Mouse (Mus musculus): Measurements from ENCODE around the gene Oprl1. TPM values are rescaled to one million over a fixed set of nuclear protein-coding genes. Genes with fewer than 3 reads are reported as not detected.
A peak's percentile ranks its signal among the peaks of the same experiment; 100 is the strongest.

Gene Oprl1
- total RNA-seq (2012; rRNA removed) (0.08 and 0.25 TPM in 2 replicates), total RNA-seq (2014; rRNA removed) (not detected in 2 replicates), polyA plus RNA-seq (2012; ENCODE audit: insufficient read length, low read depth) (0.14 TPM in 1 of 2 replicates, not detected in the other)

DNA sequence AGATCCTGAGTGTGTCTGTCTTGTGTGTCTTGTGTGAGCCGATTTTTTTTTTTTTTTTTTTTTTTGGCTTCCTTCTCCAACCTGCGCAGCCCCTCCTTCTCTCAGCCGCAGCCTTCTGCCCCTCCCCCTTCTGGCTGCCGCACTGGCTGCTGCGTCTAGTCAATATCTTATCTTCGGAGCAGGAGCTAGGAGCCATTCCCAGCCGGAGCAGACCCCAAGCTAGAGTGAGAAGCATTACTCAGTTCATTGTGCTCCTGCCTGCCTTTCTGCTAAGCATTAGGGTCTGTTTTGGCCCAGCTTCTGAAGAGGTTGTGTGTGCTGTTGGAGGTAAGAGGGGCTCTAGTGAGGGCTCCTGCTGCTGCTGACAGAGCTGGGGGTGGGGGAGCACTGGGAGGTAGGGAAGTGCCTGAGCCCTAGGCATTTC is at the start of gene Oprl1:
Gene Oprl1 (plus strand): TSS at position 114 of the 424 bp plus-strand sequence.
- no peak for DNase-seq (ENCODE audit: extremely low read depth)
- no peak for TF ChIP-seq IRF4 (IDR thresholded peaks at IDR 0.05; ENCODE audit: low read depth, low read length)
- no peak for TF ChIP-seq ZC3H11A (IDR thresholded peaks at IDR 0.05; ENCODE audit: low read depth, low read length)
- no peak for TF ChIP-seq E2F4 (IDR thresholded peaks at IDR 0.05; ENCODE audit: insufficient replicate concordance, low read depth, low read length)
- peak; percentile 89 for TF ChIP-seq ZNF384 (IDR thresholded peaks at IDR 0.05; ENCODE audit: low read depth, low read length)
- no peak for TF ChIP-seq TCF12 (IDR thresholded peaks at IDR 0.05; ENCODE audit: low read depth, low read length)
- no peak for TF ChIP-seq ZKSCAN1 (IDR thresholded peaks at IDR 0.05; ENCODE audit: borderline replicate concordance, low read depth, low read length)
- no peak for TF ChIP-seq PAX5 (IDR thresholded peaks at IDR 0.05; ENCODE audit: low read length)
- no peak for TF ChIP-seq MEF2A (IDR thresholded peaks at IDR 0.05; ENCODE audit: borderline replicate concordance, low read depth, low read length)
- Histone ChIP-seq H3K79me2 (replicated peaks; ENCODE audit: control insufficient read depth, extremely low read depth, insufficient read depth, poor library complexity, severe bottlenecking) (no peaks in the 10 kb centered on the region), H3K36me3 (replicated peaks in 1 of 2; ENCODE audit: control insufficient read depth in 1 of 2, insufficient read depth in 1 of 2, low read length in 1 of 2) (no peaks in the 10 kb centered on the region), H3K9me3 (replicated peaks; ENCODE audit: low read length) (no peaks in the 10 kb centered on the region), H3K4me3 (replicated peaks in 1 of 3; ENCODE audit: low read depth in 2 of 3, low read length in 2 of 3, poor library complexity in 1 of 3) (no peak within 1 kb of the TSS), H3K27me3 (replicated peaks) (peaks cover 52% of the 10 kb centered on the region), H3K27ac (ENCODE audit: insufficient read depth, low read depth) (no peak within 1 kb of the TSS), H3K4me1 (ENCODE audit: control insufficient read depth in 1 of 2, insufficient read depth in 2 of 2) (peaks cover 0 to 13% of the 10 kb centered on the region in 2 experiments; a peak in 2 of 4 replicates), H3K9ac (ENCODE audit: insufficient read depth, low read depth) (no peak within 1 kb of the TSS), H3K4me2 (ENCODE audit: insufficient read depth, low read depth, poor library complexity, severe bottlenecking) (peak within 1 kb of the TSS; percentile 44)
- dilution Hi-C loops (cut with MboI; ENCODE audit: extremely low pct_ligation_motif_present, extremely low pct_unique_long_range_greater_than_20kb, low sequenced_read_pairs) (no loop called here), in situ Hi-C loops (cut with MboI; ENCODE audit: low pct_ligation_motif_present, low pct_unique_long_range_greater_than_20kb, low sequenced_read_pairs) (no loop called here)

DNA sequence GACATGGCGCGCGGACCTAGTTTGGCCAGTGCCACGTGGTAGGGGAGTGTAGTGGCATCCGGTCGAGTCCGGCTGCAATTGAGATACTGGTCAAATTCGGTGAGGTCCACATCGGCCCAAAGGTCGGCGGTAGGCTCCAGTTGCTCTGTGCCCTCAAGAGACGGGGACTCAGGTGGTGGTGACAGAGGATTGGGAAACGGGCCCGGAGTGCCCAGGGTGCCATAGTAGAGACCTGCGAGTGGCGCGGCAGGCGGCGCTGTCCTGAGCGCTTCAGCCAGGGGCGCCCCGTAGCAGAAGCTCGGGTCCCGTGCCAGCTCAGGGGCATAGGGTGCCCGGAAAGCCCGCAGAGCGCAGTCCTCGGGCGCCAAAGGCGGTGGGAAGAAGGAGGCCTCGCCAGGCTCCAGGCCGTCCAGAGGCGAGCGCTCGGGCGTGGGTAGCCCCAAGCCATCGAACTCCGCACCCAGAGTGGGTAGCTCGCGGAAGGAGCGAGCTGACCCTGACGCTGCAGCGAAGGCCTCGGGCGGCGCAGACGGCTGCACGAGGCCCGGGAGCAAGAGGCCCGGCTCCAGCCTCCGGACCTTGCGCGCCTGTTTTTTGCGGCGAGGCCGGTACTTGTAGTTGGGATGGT is 44.4 kb upstream of the Oprl1 start:
- DNase-seq (ENCODE audit: extremely low read depth), result no peak
- Histone ChIP-seq H3K9me3 (replicated peaks; ENCODE audit: low read length) (peaks cover 7% of the 10 kb centered on the region), H3K9ac (ENCODE audit: insufficient read depth, low read depth) (no peak overlapping the region), H3K4me3 (replicated peaks in 1 of 3; ENCODE audit: low read depth in 2 of 3, low read length in 2 of 3, poor library complexity in 1 of 3) (no peak overlapping the region), H3K79me2 (replicated peaks; ENCODE audit: control insufficient read depth, extremely low read depth, insufficient read depth, poor library complexity, severe bottlenecking) (no peaks in the 10 kb centered on the region), H3K36me3 (replicated peaks in 1 of 2; ENCODE audit: control insufficient read depth in 1 of 2, insufficient read depth in 1 of 2, low read length in 1 of 2) (no peaks in the 10 kb centered on the region), H3K4me1 (ENCODE audit: control insufficient read depth in 1 of 2, insufficient read depth in 2 of 2) (peaks cover 0 to under 1% of the 10 kb centered on the region in 2 experiments; a peak in 1 of 4 replicates), H3K27me3 (replicated peaks) (peaks cover 9% of the 10 kb centered on the region), H3K27ac (ENCODE audit: insufficient read depth, low read depth) (no peak overlapping the region), H3K4me2 (ENCODE audit: insufficient read depth, low read depth, poor library complexity, severe bottlenecking) (no peak overlapping the region)
- TF ChIP-seq UBTF (IDR thresholded peaks at IDR 0.05; ENCODE audit: low read depth, low read length) (no peak), CHD1 (IDR thresholded peaks at IDR 0.05; ENCODE audit: low read depth, low read length) (no peak), HCFC1 (IDR thresholded peaks at IDR 0.05; ENCODE audit: low read depth, low read length) (no peak), POLR2AphosphoS2 (IDR thresholded peaks at IDR 0.05; ENCODE audit: low read depth, low read length) (no peak), NELFE (IDR thresholded peaks at IDR 0.05; ENCODE audit: low read depth, low read length) (no peak), MAFK (IDR thresholded peaks at IDR 0.05; ENCODE audit: insufficient replicate concordance, low read length) (no peak), TCF12 (IDR thresholded peaks at IDR 0.05; ENCODE audit: low read depth, low read length) (no peak), USF1 (IDR thresholded peaks at IDR 0.05; ENCODE audit: low read depth, low read length) (no peak), ETS1 (conservative IDR thresholded peaks at IDR 0.05; ENCODE audit: low read depth, low read length) (no peak), MYC (IDR thresholded peaks at IDR 0.05; ENCODE audit: low read depth, low read length) (no peak), MAZ (IDR thresholded peaks at IDR 0.05; ENCODE audit: low read depth, low read length) (no peak), ZMIZ1 (IDR thresholded peaks at IDR 0.05; ENCODE audit: low read depth, low read length) (no peak), PAX5 (IDR thresholded peaks at IDR 0.05; ENCODE audit: low read length) (no peak), E2F4 (IDR thresholded peaks at IDR 0.05; ENCODE audit: insufficient replicate concordance, low read depth, low read length) (no peak), SIN3A (IDR thresholded peaks at IDR 0.05; ENCODE audit: low read length) (no peak), SMC3 (IDR thresholded peaks at IDR 0.05; ENCODE audit: low read depth, low read length) (no peak)
- dilution Hi-C loops (cut with MboI; ENCODE audit: extremely low pct_ligation_motif_present, extremely low pct_unique_long_range_greater_than_20kb, low sequenced_read_pairs) (no loop called here), in situ Hi-C loops (cut with MboI; ENCODE audit: low pct_ligation_motif_present, low pct_unique_long_range_greater_than_20kb, low sequenced_read_pairs) (no loop called here)

Data from CH12.LX (cell line).